Mouse (Mus musculus): ENCODE measurements around the gene Slc2a13.

- TF ChIP-seq CTCF (IDR thresholded peaks at IDR 0.05; ENCODE audit: borderline replicate concordance, insufficient read depth, low read length) (no peak), POLR2A (IDR thresholded peaks at IDR 0.05; ENCODE audit: low read depth, low read length) (no peak)
Observed at GRCm38 (mm10) chr15:91395165-91395564, 177.9 kb downstream of the Slc2a13 start.

Data from embryonic fibroblast, embryonic 13.5 days (primary cell).